26 mouse cellular contexts compared by ENCODE assay signal in the genomic region with DNA sequence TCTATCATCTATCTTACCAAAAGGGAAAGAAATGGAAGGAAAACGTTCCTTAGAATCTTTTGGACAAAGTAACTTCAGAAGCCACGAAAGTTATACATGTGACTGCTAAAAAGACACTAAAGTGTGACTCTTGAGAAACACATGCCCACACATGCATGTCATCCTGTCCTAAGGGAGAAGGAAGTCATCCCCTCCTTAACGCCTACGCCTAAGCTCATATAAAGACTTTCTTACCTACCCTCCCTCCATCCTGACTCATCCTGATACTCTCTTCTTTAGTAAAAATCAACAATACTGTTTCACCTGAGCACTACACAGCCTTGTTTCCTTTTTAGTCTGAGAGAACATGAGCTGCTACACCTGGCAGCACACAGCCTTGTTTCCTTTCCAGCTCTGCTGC. TPM values are rescaled to one million over a fixed set of nuclear protein-coding genes. Genes with fewer than 3 reads are reported as not detected.
DNase-seq lines count a peak whose midpoint lies in the region; ATAC-seq lines count a peak whose summit lies in the region.
"Had no signal": no experiment of that assay in that cellular context is flagged by ENCODE, and none has a peak within 500 bp of the region (broad histone marks: within the 10 kb centered on the region; RNA-seq: fewer than 3 reads in every experiment).

No protein-coding gene starts in this region.

- intact Hi-C loops in gastrocnemius, postnatal 36 days (cut with DNase I): no loop called here

- ATAC-seq in activated CD4-positive, CD25-positive, alpha-beta regulatory T cell, adult 4 months: peak; percentile 65
- ATAC-seq: forebrain, embryonic 13.5 days; forebrain, embryonic 16.5 days; hindbrain, postnatal 0 days; intestine, embryonic 15.5 days had no signal

- no peaks in the 10 kb centered on the region for H3K27me3 ChIP-seq in splenic B cell, adult 2 months (ENCODE audit: control insufficient read depth, insufficient read depth, low read length, poor library complexity, severe bottlenecking)
- H3K27me3 ChIP-seq: forebrain, embryonic 13.5 days; heart, embryonic 13.5 days; intestine, embryonic 15.5 days had no signal

- H3K36me3 ChIP-seq in splenic B cell, adult 2 months (ENCODE audit: control insufficient read depth, insufficient read depth, low read length, poor library complexity, severe bottlenecking): no peaks in the 10 kb centered on the region
- H3K36me3 ChIP-seq: forebrain, embryonic 10.5 days; heart, embryonic 13.5 days; intestine, embryonic 15.5 days had no signal

- DNase-seq in lung, postnatal 36 days: peak; percentile 7
- no peak for DNase-seq in lung, postnatal 10 days
- peak; percentile 26 for DNase-seq in CD4-positive, CD25-positive, alpha-beta regulatory T cell, adult 2 months (ENCODE audit: low read depth, low spot score)
- DNase-seq in splenic B cell, adult 2 months (ENCODE audit: low read depth, low spot score): peak; percentile 43
- DNase-seq in gastrocnemius, postnatal 36 days: no peak
- DNase-seq in thymus, adult 18-20 months: no peak
- DNase-seq in gastrocnemius, postnatal 25 days: no peak
- DNase-seq: adrenal gland, adult 8-10 months; adrenal gland, postnatal 25 days; B cell, adult 2 months; cerebellum, adult 18-20 months; cerebellum, adult 9-10 months; cerebellum, postnatal 14 days; gastrocnemius, postnatal 10 days; heart, adult 18-20 months; heart, postnatal 14 days; heart, postnatal 4 days had no signal

RNA-seq across cellular contexts. Expression of gene Hfm1, which starts 40.6 kb away (rescaled TPM):
- polyA plus RNA-seq in activated CD4-positive, CD25-positive, alpha-beta regulatory T cell, adult 4 months (2017; shearing (Covaris generic)): not detected
- not detected for total RNA-seq in gastrocnemius, postnatal 36 days (2021)
- not detected for total RNA-seq in gastrocnemius, postnatal 25 days (2021)
- total RNA-seq: adrenal gland, postnatal 25 days; gastrocnemius, adult 18-20 months; gastrocnemius, postnatal 10 days; heart, adult 18-20 months; heart, postnatal 14 days; MEL had no signal

Comparison
In these comparisons a context has a peak if more than half of its experiments do, and no peak if none do; other contexts are left out.
1. DNase-seq: peak in lung, postnatal 36 days (single experiment), CD4-positive, CD25-positive, alpha-beta regulatory T cell, adult 2 months (single experiment) and splenic B cell, adult 2 months (single experiment); none in lung, postnatal 10 days (single experiment), gastrocnemius, postnatal 36 days (0 of 2), thymus, adult 18-20 months (0 of 2) and gastrocnemius, postnatal 25 days (single experiment).